Mouse (Mus musculus): Measurements from ENCODE around the gene Hhat. TPM values are rescaled to one million over a fixed set of nuclear protein-coding genes. Genes with fewer than 3 reads are reported as not detected.

The Hhat gene
- total RNA-seq, 2 experiments from 2014 or later = 1.2 to 1.8 TPM

- intact Hi-C loops (cut with DNase I) = loop anchor here (5.0 kb wide), 1 partner anchor 126 kb away; no protein-coding TSS in a partner anchor
- DNase-seq (ENCODE audit: low spot score in 2 of 2) = no peak
These were observed 15.2 kb upstream of the Hhat start for GRCm38 (mm10) chr1:192786194-192786593.

DNA sequence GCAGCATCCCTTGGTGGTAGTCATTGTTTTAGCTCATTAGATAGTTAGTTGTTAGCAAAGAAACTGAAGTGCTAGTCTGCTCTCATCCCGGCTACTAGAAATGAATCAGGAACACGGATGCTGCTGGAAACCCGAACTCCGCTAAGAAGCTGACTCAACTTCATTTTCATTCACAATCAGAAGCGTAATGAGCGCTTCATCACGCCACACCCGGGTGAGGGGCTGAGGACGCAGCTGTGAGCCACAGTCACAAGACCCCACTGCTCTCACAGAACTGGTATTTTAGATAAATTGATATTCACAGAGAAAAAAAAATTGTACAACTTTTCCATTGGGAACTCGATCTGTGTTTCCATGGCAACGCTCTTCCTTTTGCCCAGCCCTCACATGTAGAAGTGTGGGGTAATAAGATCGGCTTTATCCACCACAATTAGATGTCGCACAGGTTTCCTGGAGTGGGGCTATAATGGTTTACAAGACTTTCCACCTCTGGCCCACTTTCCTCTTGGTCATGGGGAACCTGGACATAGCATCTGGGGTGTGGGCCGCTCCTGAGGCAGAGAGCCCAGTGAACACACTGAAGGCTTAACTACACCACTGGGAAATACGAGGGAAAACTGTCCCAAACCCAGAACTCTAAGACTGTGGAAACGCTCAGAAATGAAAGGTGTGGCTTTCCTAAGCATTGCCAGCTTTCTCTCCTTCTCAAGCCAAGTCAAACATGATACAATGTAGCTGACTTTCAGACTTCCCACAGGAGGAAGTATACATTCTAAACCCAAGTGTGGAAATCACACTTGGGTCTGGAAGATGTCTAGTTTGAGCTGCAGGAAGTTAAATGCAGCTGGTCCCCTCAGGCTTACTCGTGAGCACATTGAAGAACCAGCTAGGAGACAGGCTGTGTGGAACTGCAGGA is 14.3 kb upstream of the Hhat start:
- intact Hi-C loops (cut with DNase I) = loop anchor here (5.0 kb wide), 1 partner anchor 127 kb away; no protein-coding TSS in a partner anchor
- peak in 1 of 2 experiments; percentile 25 for DNase-seq (ENCODE audit: low spot score in 2 of 2)

GRCm38 (mm10) chr1:192784374-192784773 is 13.4 kb upstream of the Hhat start:
- peak; percentile 67 to 81 for DNase-seq (ENCODE audit: low spot score in 2 of 2)
- intact Hi-C loops (cut with DNase I) = no loop called here

- DNase-seq (ENCODE audit: low spot score in 2 of 2) = no peak
- intact Hi-C loops (cut with DNase I) = no loop called here
These were observed 10.2 kb upstream of the Hhat start for GRCm38 (mm10) chr1:192781256-192781655.

- no peak for DNase-seq (ENCODE audit: low spot score in 2 of 2)
- intact Hi-C loops (cut with DNase I) = no loop called here
These were observed 8.0 kb upstream of the Hhat start for GRCm38 (mm10) chr1:192778869-192779514.

GRCm38 (mm10) chr1:192778206-192778605 is 7.2 kb upstream of the Hhat start:
- DNase-seq (ENCODE audit: low spot score in 2 of 2) = no peak

DNA sequence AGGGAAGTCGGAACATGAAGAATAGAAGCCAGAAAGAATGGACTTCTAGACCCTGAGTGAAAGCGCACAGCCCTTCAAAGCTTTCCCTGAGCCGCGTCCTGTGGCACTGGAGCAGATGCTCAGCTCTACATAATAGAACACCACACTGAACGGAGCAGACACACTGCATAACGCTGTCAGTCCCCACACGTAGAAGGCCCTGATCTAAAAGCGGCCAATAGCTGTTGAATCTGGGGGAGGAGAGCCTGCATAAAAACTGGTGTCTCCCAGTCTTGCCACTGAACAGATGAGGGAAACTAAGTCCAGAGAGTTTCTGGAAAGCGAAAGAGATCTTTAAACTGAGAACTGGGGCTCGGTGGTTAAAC is 911 bp downstream of the Hhat start:
- intact Hi-C loops (cut with DNase I) = no loop called here
- DNase-seq (ENCODE audit: low spot score in 2 of 2) = peak; percentile 54 to 59

More at GRCm38 (mm10) chr1:192778206-192778605, 7.2 kb upstream of the Hhat start:
- intact Hi-C loops (cut with DNase I) = no loop called here

- intact Hi-C loops (cut with DNase I) = no loop called here
- DNase-seq (ENCODE audit: low spot score in 2 of 2) = no peak
These were observed 5.5 kb downstream of the Hhat start for GRCm38 (mm10) chr1:192765531-192765930.

DNA sequence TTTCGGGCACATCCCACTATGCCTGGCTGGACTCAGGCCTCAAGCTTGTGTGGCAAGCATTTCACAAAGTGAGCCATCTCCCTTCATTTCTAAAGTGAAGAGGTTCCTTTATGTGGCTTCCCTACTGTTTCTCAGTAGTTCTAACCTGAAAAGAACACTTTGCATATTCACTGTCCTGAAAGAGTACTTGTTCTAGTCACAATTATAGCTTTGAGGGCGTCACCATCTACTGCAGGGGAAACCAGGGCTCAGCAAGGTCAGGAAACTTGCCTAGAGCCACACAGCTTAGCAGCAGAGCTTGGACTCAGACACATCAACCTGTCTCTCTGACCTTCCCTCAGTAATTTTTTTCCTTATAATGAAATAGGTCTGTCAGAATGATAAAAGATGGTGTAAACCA is 6.5 kb downstream of the Hhat start:
- intact Hi-C loops (cut with DNase I) = no loop called here
- no peak for DNase-seq (ENCODE audit: low spot score in 2 of 2)

GRCm38 (mm10) chr1:192762946-192763933 is 7.8 kb downstream of the Hhat start:
- peak; percentile 39 to 82 for DNase-seq (ENCODE audit: low spot score in 2 of 2)
- intact Hi-C loops (cut with DNase I) = no loop called here

GRCm38 (mm10) chr1:192756674-192757073 is 14.3 kb downstream of the Hhat start:
- no peak for DNase-seq (ENCODE audit: low spot score in 2 of 2)
- intact Hi-C loops (cut with DNase I) = no loop called here

- intact Hi-C loops (cut with DNase I) = no loop called here
- DNase-seq (ENCODE audit: low spot score in 2 of 2) = peak in 1 of 2 experiments; percentile 55
These were observed 15.1 kb downstream of the Hhat start for GRCm38 (mm10) chr1:192755685-192756606.

- intact Hi-C loops (cut with DNase I) = no loop called here
- no peak for DNase-seq (ENCODE audit: low spot score in 2 of 2)
These were observed 15.8 kb downstream of the Hhat start for GRCm38 (mm10) chr1:192755246-192755645.

DNA sequence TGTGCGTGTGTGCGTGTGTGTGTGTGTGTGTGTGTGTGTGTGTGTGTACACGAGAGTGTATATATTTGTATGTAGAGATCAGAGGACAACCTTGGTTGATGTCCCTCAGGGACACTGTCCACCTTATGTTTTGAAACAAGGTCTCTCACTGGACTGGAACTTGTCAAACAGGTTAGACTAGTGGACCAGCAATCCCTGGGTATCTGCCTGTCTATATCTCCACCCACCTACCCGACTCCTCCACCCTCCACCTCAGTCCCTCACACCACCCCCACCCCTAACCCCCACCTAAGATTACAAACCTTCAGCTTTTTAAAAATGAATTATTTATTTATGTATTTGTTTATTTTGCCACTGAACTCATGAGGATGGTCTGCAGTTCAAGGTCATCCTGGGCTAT is 16.8 kb downstream of the Hhat start:
- no peak for DNase-seq (ENCODE audit: low spot score in 2 of 2)
- intact Hi-C loops (cut with DNase I) = no loop called here

DNA sequence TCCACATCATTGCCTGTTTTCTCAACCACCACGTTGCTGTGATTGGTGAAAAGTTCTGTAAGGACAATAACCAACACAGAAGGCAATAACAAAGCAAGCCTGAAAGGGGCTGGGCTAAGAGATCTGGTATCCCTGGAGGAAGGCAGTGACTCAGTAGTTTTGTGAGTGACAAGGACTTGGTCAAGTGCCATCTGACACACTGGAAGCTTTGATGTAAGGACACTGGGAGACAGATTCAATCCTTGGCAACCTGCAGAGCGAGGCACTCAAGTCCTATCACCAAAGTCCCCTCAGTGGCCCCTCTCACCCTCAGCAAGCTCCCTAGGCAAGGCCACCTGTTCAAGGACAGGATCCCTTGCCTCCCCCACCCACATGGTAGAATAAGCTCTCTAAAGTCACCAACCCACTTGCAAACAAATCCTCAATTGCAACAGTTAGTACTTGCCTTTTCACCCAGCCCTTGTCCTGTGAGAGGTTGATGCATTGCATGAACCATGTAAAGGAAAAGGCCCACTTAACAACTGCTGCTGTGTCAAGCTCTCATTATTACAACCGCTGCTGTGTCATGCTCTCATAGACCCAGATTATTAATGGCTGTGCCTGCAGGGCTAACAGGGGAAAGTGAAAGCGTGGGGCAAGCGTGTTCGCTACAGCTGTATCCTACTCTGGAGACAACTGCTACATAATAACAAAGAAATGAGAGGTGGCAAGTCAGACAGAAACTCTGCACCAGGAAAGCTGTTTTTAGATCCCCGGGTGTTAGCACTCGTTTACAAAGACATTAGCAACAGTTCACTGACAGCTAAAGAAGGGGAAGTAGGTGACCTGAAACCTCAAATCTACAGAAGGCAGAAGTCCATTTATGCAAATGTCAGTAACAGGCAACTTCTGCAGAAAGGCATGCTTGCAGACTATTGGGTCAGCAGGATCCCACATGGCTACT is 18.1 kb downstream of the Hhat start:
- intact Hi-C loops (cut with DNase I) = no loop called here
- DNase-seq (ENCODE audit: low spot score in 2 of 2) = peak in 1 of 2 experiments; percentile 39

- intact Hi-C loops (cut with DNase I) = no loop called here
These were observed 21.0 kb downstream of the Hhat start for GRCm38 (mm10) chr1:192750042-192750437.

GRCm38 (mm10) chr1:192749270-192750041 is 21.6 kb downstream of the Hhat start:
- no peak for DNase-seq (ENCODE audit: low spot score in 2 of 2)
- intact Hi-C loops (cut with DNase I) = no loop called here

More at GRCm38 (mm10) chr1:192750042-192750437, 21.0 kb downstream of the Hhat start:
- no peak for DNase-seq (ENCODE audit: low spot score in 2 of 2)
